Mouse (Mus musculus): Measurements from ENCODE around the gene Hdac10. TPM values are rescaled to one million over a fixed set of nuclear protein-coding genes. Genes with fewer than 3 reads are reported as not detected.

The Hdac10 gene
- polyA plus RNA-seq, 1 experiment from 2014 or later: 15.0 TPM

DNA sequence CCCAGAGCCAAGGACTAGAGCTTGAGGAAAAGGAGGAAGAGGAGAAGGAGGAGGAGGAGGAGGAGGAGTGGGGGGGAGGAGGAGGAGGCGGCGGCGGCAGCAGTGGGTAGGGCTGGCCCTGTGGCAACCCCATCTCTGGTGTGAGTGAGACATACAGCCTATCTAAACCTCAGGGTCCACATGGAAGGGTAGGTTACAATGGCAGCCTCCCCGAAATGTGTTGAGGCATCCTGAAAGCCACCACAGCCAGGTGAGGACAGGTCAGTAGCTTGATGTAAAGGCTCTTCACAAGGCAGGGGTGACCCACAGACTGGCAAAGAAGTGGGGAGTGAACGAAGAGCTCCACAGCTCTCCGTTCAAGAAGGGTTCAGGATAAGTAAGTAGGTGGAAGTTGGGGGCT lies 10.0 kb upstream of the Hdac10 start:
- Histone ChIP-seq H3K27ac (ENCODE audit: low read length) (no peak overlapping the region), H3K9ac (replicated peaks; ENCODE audit: low read depth, low read length) (no peak overlapping the region), H3K36me3 (ENCODE audit: control insufficient read depth, insufficient read depth, low read length) (no peaks in the 10 kb centered on the region), H3K9me3 (ENCODE audit: control insufficient read depth, low read depth, low read length) (no peaks in the 10 kb centered on the region), H3K4me2 (replicated peaks; ENCODE audit: low read depth, low read length) (no peak overlapping the region), H3K4me3 (ENCODE audit: low read depth, low read length) (no peak overlapping the region), H3K27me3 (ENCODE audit: control insufficient read depth, insufficient read depth, low read length) (peaks cover 8% of the 10 kb centered on the region; the same call in 1 of the 2 replicates), H3K4me1 (ENCODE audit: control insufficient read depth, insufficient read depth, low read length) (peaks cover 5% of the 10 kb centered on the region; the same call in 1 of the 2 replicates)
- no peak for ATAC-seq (ENCODE audit: insufficient number of reproducible peaks, insufficient read depth, low FRiP score, low read depth)
- 89% methylated on average over 6 of the region's 6 CpGs for WGBS

GRCm38 (mm10) chr15:89138046-89138405 lies 9.5 kb upstream of the Hdac10 start:
- WGBS: 80% methylated on average over 7 of the region's 7 CpGs
- Histone ChIP-seq H3K4me1 (ENCODE audit: control insufficient read depth, insufficient read depth, low read length) (peaks cover 5% of the 10 kb centered on the region; the same call in 1 of the 2 replicates), H3K9ac (replicated peaks; ENCODE audit: low read depth, low read length) (no peak overlapping the region), H3K4me2 (replicated peaks; ENCODE audit: low read depth, low read length) (no peak overlapping the region), H3K4me3 (ENCODE audit: low read depth, low read length) (no peak overlapping the region), H3K36me3 (ENCODE audit: control insufficient read depth, insufficient read depth, low read length) (no peaks in the 10 kb centered on the region), H3K27me3 (ENCODE audit: control insufficient read depth, insufficient read depth, low read length) (peaks cover 8% of the 10 kb centered on the region; the same call in 1 of the 2 replicates), H3K27ac (ENCODE audit: low read length) (no peak overlapping the region), H3K9me3 (ENCODE audit: control insufficient read depth, low read depth, low read length) (no peaks in the 10 kb centered on the region)
- no peak for ATAC-seq (ENCODE audit: insufficient number of reproducible peaks, insufficient read depth, low FRiP score, low read depth)

- 69% methylated on average over 11 of the region's 11 CpGs for WGBS
Measured at GRCm38 (mm10) chr15:89137378-89138045, 9.0 kb upstream of the Hdac10 start.

GRCm38 (mm10) chr15:89136461-89137155 lies 8.1 kb upstream of the Hdac10 start:
- H3K4me1 ChIP-seq (ENCODE audit: control insufficient read depth, insufficient read depth, low read length): peaks cover 5% of the 10 kb centered on the region; the same call in 1 of the 2 replicates
- no peak overlapping the region for H3K9ac ChIP-seq (replicated peaks; ENCODE audit: low read depth, low read length)
- H3K27me3 ChIP-seq (ENCODE audit: control insufficient read depth, insufficient read depth, low read length): peaks cover 8% of the 10 kb centered on the region; the same call in 1 of the 2 replicates
- 88% methylated on average over 4 of the region's 5 CpGs for WGBS
- H3K36me3 ChIP-seq (ENCODE audit: control insufficient read depth, insufficient read depth, low read length): no peaks in the 10 kb centered on the region
- H3K4me2 ChIP-seq (replicated peaks; ENCODE audit: low read depth, low read length): no peak overlapping the region
- ATAC-seq (ENCODE audit: insufficient number of reproducible peaks, insufficient read depth, low FRiP score, low read depth): no peak
- H3K9me3 ChIP-seq (ENCODE audit: control insufficient read depth, low read depth, low read length): no peaks in the 10 kb centered on the region
- no peak overlapping the region for H3K27ac ChIP-seq (ENCODE audit: low read length)
- no peak overlapping the region for H3K4me3 ChIP-seq (ENCODE audit: low read depth, low read length)

More at GRCm38 (mm10) chr15:89137378-89138045, 9.0 kb upstream of the Hdac10 start:
- Histone ChIP-seq H3K36me3 (ENCODE audit: control insufficient read depth, insufficient read depth, low read length) (no peaks in the 10 kb centered on the region), H3K9me3 (ENCODE audit: control insufficient read depth, low read depth, low read length) (no peaks in the 10 kb centered on the region), H3K4me3 (ENCODE audit: low read depth, low read length) (no peak overlapping the region), H3K9ac (replicated peaks; ENCODE audit: low read depth, low read length) (no peak overlapping the region), H3K4me2 (replicated peaks; ENCODE audit: low read depth, low read length) (no peak overlapping the region), H3K27ac (ENCODE audit: low read length) (no peak overlapping the region), H3K4me1 (ENCODE audit: control insufficient read depth, insufficient read depth, low read length) (peaks cover 5% of the 10 kb centered on the region; the same call in 1 of the 2 replicates), H3K27me3 (ENCODE audit: control insufficient read depth, insufficient read depth, low read length) (peaks cover 8% of the 10 kb centered on the region; the same call in 1 of the 2 replicates)
- ATAC-seq (ENCODE audit: insufficient number of reproducible peaks, insufficient read depth, low FRiP score, low read depth): no peak

GRCm38 (mm10) chr15:89131316-89131715 lies 2.8 kb upstream of the Hdac10 start:
- 87% methylated on average over 3 of the region's 3 CpGs for WGBS
- Histone ChIP-seq H3K4me3 (ENCODE audit: low read depth, low read length) (no peak overlapping the region), H3K27ac (ENCODE audit: low read length) (no peak overlapping the region), H3K36me3 (ENCODE audit: control insufficient read depth, insufficient read depth, low read length) (no peaks in the 10 kb centered on the region), H3K4me1 (ENCODE audit: control insufficient read depth, insufficient read depth, low read length) (peaks cover 7% of the 10 kb centered on the region; the same call in 1 of the 2 replicates), H3K4me2 (replicated peaks; ENCODE audit: low read depth, low read length) (no peak overlapping the region), H3K9me3 (ENCODE audit: control insufficient read depth, low read depth, low read length) (no peaks in the 10 kb centered on the region), H3K27me3 (ENCODE audit: control insufficient read depth, insufficient read depth, low read length) (no peaks in the 10 kb centered on the region), H3K9ac (replicated peaks; ENCODE audit: low read depth, low read length) (no peak overlapping the region)
- ATAC-seq (ENCODE audit: insufficient number of reproducible peaks, insufficient read depth, low FRiP score, low read depth): no peak

- H3K4me3 ChIP-seq (ENCODE audit: low read depth, low read length): no peak overlapping the region
Measured at GRCm38 (mm10) chr15:89130245-89130644, 1.7 kb upstream of the Hdac10 start.

DNA sequence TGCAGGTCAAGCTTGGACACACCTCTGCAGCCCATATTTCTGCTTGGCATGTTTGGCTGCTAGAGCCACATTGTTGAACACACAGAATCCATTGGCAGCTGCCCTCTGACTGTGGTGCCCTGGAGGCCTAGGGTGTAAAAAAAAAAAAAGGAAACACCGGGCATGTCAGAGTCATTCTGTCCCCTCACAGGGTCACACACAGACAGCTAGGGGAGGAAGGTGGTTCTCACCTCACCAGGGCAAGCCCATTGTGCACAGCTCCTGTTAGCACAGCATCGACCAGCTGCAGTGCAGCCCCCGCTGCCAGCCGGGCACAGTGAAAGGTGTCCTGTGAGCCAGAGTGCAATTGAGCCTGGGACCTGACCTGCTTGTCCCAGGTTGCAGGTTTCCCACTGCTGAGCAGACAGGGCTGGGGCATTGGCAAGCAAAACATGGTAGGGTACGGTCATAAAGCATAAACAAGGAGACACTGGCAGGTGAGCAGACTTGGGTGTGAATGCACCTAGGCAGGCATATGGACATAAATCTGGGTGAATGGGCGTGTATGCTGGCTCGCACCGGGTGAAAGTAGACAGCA lies 1.0 kb downstream of the Hdac10 start:
- Histone ChIP-seq H3K4me3 (ENCODE audit: low read depth, low read length) (peak overlapping the region; percentile 60; the same call in 1 of the 2 replicates), H3K9ac (replicated peaks; ENCODE audit: low read depth, low read length) (no peak overlapping the region; the same call in 1 of the 2 replicates), H3K4me1 (ENCODE audit: control insufficient read depth, insufficient read depth, low read length) (peaks cover 13% of the 10 kb centered on the region; the same call in 1 of the 2 replicates), H3K36me3 (ENCODE audit: control insufficient read depth, insufficient read depth, low read length) (peaks cover 5% of the 10 kb centered on the region; the same call in 1 of the 2 replicates), H3K27ac (ENCODE audit: low read length) (no peak overlapping the region), H3K9me3 (ENCODE audit: control insufficient read depth, low read depth, low read length) (no peaks in the 10 kb centered on the region), H3K27me3 (ENCODE audit: control insufficient read depth, insufficient read depth, low read length) (no peaks in the 10 kb centered on the region), H3K4me2 (replicated peaks; ENCODE audit: low read depth, low read length) (peak overlapping the region; percentile 91)
- ATAC-seq (ENCODE audit: insufficient number of reproducible peaks, insufficient read depth, low FRiP score, low read depth): no peak
- 83% methylated on average over 8 of the region's 8 CpGs for WGBS

More at GRCm38 (mm10) chr15:89130245-89130644, 1.7 kb upstream of the Hdac10 start:
- Histone ChIP-seq H3K9ac (replicated peaks; ENCODE audit: low read depth, low read length) (no peak overlapping the region), H3K4me1 (ENCODE audit: control insufficient read depth, insufficient read depth, low read length) (peaks cover 7% of the 10 kb centered on the region; the same call in 1 of the 2 replicates), H3K9me3 (ENCODE audit: control insufficient read depth, low read depth, low read length) (no peaks in the 10 kb centered on the region), H3K27ac (ENCODE audit: low read length) (no peak overlapping the region), H3K27me3 (ENCODE audit: control insufficient read depth, insufficient read depth, low read length) (no peaks in the 10 kb centered on the region), H3K4me2 (replicated peaks; ENCODE audit: low read depth, low read length) (no peak overlapping the region), H3K36me3 (ENCODE audit: control insufficient read depth, insufficient read depth, low read length) (no peaks in the 10 kb centered on the region)
- ATAC-seq (ENCODE audit: insufficient number of reproducible peaks, insufficient read depth, low FRiP score, low read depth): no peak

DNA sequence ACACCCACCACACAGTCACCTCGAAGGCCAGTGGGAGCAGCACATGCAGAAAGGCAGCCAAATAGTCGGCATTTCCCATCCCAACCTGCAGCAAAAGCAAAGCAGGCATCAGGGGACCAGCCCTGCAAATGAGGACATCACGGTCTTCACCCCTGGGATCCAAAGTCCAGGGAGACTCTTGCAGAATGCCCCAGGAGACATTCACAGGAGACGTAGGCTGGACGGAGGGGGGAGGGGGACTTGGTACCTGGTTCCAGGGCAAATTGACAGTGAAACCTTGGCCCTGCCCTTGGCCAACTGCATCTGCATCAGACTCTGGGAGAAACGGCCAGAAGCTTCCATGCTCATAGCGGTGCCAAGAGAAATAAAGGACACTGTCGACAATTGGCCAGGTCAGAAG lies 1.9 kb downstream of the Hdac10 start:
- Histone ChIP-seq H3K4me2 (replicated peaks; ENCODE audit: low read depth, low read length) (no peak overlapping the region), H3K36me3 (ENCODE audit: control insufficient read depth, insufficient read depth, low read length) (peaks cover 5% of the 10 kb centered on the region; the same call in 1 of the 2 replicates), H3K4me1 (ENCODE audit: control insufficient read depth, insufficient read depth, low read length) (peaks cover 21% of the 10 kb centered on the region), H3K27me3 (ENCODE audit: control insufficient read depth, insufficient read depth, low read length) (no peaks in the 10 kb centered on the region), H3K27ac (ENCODE audit: low read length) (no peak overlapping the region), H3K9ac (replicated peaks; ENCODE audit: low read depth, low read length) (no peak overlapping the region), H3K4me3 (ENCODE audit: low read depth, low read length) (no peak overlapping the region), H3K9me3 (ENCODE audit: control insufficient read depth, low read depth, low read length) (no peaks in the 10 kb centered on the region)
- ATAC-seq (ENCODE audit: insufficient number of reproducible peaks, insufficient read depth, low FRiP score, low read depth): no peak
- WGBS: 90% methylated on average over 8 of the region's 8 CpGs

All from stomach, embryonic 14.5 days (tissue).